ENCODE assay signal across 12 mouse cellular contexts in the genomic region with DNA sequence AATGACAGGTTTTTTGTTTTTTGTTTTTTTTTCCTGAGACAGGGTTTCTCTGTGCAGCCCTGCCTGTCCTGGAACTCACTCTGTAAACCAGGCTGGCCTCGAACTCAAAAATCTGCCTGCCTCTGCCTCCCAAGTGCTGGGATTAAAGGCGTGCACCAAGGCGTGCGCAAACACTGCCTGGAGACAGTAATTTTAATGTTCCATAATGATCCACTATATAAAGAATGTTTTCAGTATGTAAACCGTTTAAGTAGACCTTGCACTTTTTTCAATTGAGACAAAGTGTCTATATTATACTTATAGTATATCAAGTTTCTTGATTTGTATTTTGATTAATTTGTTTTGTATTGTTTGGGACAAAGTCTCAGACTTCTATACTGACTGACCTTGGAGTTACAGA. TPM values are rescaled to one million over a fixed set of nuclear protein-coding genes. Genes with fewer than 3 reads are reported as not detected.
DNase-seq lines count a peak whose midpoint lies in the region; ATAC-seq and TF ChIP-seq lines count a peak whose summit lies in the region.
"Had no signal": no experiment of that assay in that cellular context is flagged by ENCODE, and none has a peak within 500 bp of the region (broad histone marks: within the 10 kb centered on the region; RNA-seq: fewer than 3 reads in every experiment).

No protein-coding gene starts in this region.

- 66% methylated on average over 5 of the region's 5 CpGs for WGBS in hindbrain, embryonic 12.5 days
- WGBS in hindbrain, embryonic 16.5 days = 67% methylated on average over 5 of the region's 5 CpGs
- 76% methylated on average over 5 of the region's 5 CpGs for WGBS in neural tube, embryonic 12.5 days
- 54% methylated on average over 5 of the region's 5 CpGs for WGBS in forebrain, embryonic 14.5 days
- WGBS in cerebellum, adult 2 months = 76% methylated on average over 5 of the region's 5 CpGs

- no peak overlapping the region for H3K9ac ChIP-seq in hindbrain, embryonic 12.5 days
- H3K9ac ChIP-seq in hindbrain, embryonic 16.5 days (ENCODE audit: low read depth, low read length) = no peak overlapping the region
- H3K9ac ChIP-seq in neural tube, embryonic 12.5 days = no peak overlapping the region
- H3K9ac ChIP-seq in forebrain, embryonic 14.5 days (ENCODE audit: low read length) = no peak overlapping the region
- H3K9ac ChIP-seq: stomach, embryonic 15.5 days had no signal

- H3K27ac ChIP-seq in hindbrain, embryonic 12.5 days = no peak overlapping the region; the same call in 1 of the 2 replicates
- H3K27ac ChIP-seq in hindbrain, embryonic 16.5 days (ENCODE audit: low read depth, low read length) = no peak overlapping the region
- no peak overlapping the region for H3K27ac ChIP-seq in neural tube, embryonic 12.5 days
- no peak overlapping the region for H3K27ac ChIP-seq in forebrain, embryonic 14.5 days (ENCODE audit: low read depth, low read length)
- no peak overlapping the region for H3K27ac ChIP-seq in cerebellum, adult 2 months (ENCODE audit: insufficient read depth, low read length)
- H3K27ac ChIP-seq: hindbrain, postnatal 0 days had no signal

- no peak for TF ChIP-seq CTCF in cerebellum, adult 2 months (IDR thresholded peaks at IDR 0.05; ENCODE audit: borderline replicate concordance, insufficient read depth, low read depth, low read length)

- no peaks in the 10 kb centered on the region for H3K9me3 ChIP-seq in hindbrain, embryonic 12.5 days (replicated peaks)
- no peaks in the 10 kb centered on the region for H3K9me3 ChIP-seq in hindbrain, embryonic 16.5 days (ENCODE audit: control insufficient read depth, low read length)
- no peaks in the 10 kb centered on the region for H3K9me3 ChIP-seq in neural tube, embryonic 12.5 days
- no peaks in the 10 kb centered on the region for H3K9me3 ChIP-seq in forebrain, embryonic 14.5 days (replicated peaks; ENCODE audit: control insufficient read depth, low read length)
- H3K9me3 ChIP-seq: stomach, embryonic 15.5 days had no signal

- TF ChIP-seq POLR2A in myocyte (IDR thresholded peaks at IDR 0.05; ENCODE audit: insufficient read length, low read depth) = no peak
- no peak for TF ChIP-seq POLR2A in cerebellum, adult 2 months (IDR thresholded peaks at IDR 0.05; ENCODE audit: borderline replicate concordance, insufficient read depth, low read length)

- H3K4me3 ChIP-seq in hindbrain, embryonic 12.5 days = no peak overlapping the region
- no peak overlapping the region for H3K4me3 ChIP-seq in hindbrain, embryonic 16.5 days (ENCODE audit: low read length)
- H3K4me3 ChIP-seq in neural tube, embryonic 12.5 days = no peak overlapping the region
- H3K4me3 ChIP-seq in forebrain, embryonic 14.5 days (ENCODE audit: low read depth, low read length) = no peak overlapping the region
- H3K4me3 ChIP-seq in myocyte = peak overlapping the region; percentile 28
- no peak overlapping the region for H3K4me3 ChIP-seq in cerebellum, adult 2 months (replicated peaks; ENCODE audit: insufficient read depth, low read depth, low read length)

- no peak overlapping the region for H3ac ChIP-seq in myocyte (ENCODE audit: control insufficient read depth, insufficient read length)

- no peaks in the 10 kb centered on the region for H3K36me3 ChIP-seq in hindbrain, embryonic 12.5 days
- no peaks in the 10 kb centered on the region for H3K36me3 ChIP-seq in hindbrain, embryonic 16.5 days (ENCODE audit: control insufficient read depth, insufficient read depth, low read length)
- H3K36me3 ChIP-seq in neural tube, embryonic 12.5 days = no peaks in the 10 kb centered on the region
- no peaks in the 10 kb centered on the region for H3K36me3 ChIP-seq in forebrain, embryonic 14.5 days (ENCODE audit: control insufficient read depth, insufficient read depth, low read length)
- H3K36me3 ChIP-seq in myocyte (ENCODE audit: control insufficient read depth, insufficient read depth) = no peaks in the 10 kb centered on the region
- H3K36me3 ChIP-seq: stomach, embryonic 15.5 days had no signal

- no peak for ATAC-seq in hindbrain, embryonic 12.5 days (ENCODE audit: low FRiP score)
- ATAC-seq in hindbrain, embryonic 16.5 days = no peak
- no peak for ATAC-seq in neural tube, embryonic 12.5 days (ENCODE audit: low FRiP score, low read depth)
- no peak for ATAC-seq in forebrain, embryonic 14.5 days
- ATAC-seq: hindbrain, postnatal 0 days had no signal

- DNase-seq in neural tube, embryonic 10.5 days (ENCODE audit: extremely low spot score, low spot score) = no peak
- no peak for DNase-seq in forebrain, embryonic 14.5 days (ENCODE audit: low spot score)
- DNase-seq in cerebellum, adult 2 months = no peak
- DNase-seq in T-cell, adult 2 months (ENCODE audit: low spot score) = no peak
- DNase-seq: cerebellum, postnatal 36 days; kidney, postnatal 36 days had no signal

- H3K4me2 ChIP-seq in hindbrain, embryonic 12.5 days (replicated peaks) = 0 out of 2 replicates have a peak overlapping the region, but pooled peaks have one; percentile 64
- no peak overlapping the region for H3K4me2 ChIP-seq in hindbrain, embryonic 16.5 days (ENCODE audit: low read length)
- peak overlapping the region; percentile 72; the same call in 1 of the 2 replicates for H3K4me2 ChIP-seq in neural tube, embryonic 12.5 days (replicated peaks)
- H3K4me2 ChIP-seq in forebrain, embryonic 14.5 days (ENCODE audit: low read length) = peak overlapping the region; percentile 72; the same call in 1 of the 2 replicates
- peak overlapping the region; percentile 86 for H3K4me2 ChIP-seq in myocyte (ENCODE audit: low read depth)

- no peaks in the 10 kb centered on the region for H3K79me2 ChIP-seq in myocyte (ENCODE audit: control insufficient read depth, insufficient read depth)

- H3K27me3 ChIP-seq in hindbrain, embryonic 12.5 days = no peaks in the 10 kb centered on the region
- no peaks in the 10 kb centered on the region for H3K27me3 ChIP-seq in hindbrain, embryonic 16.5 days (replicated peaks; ENCODE audit: control insufficient read depth, insufficient read depth, low read length)
- no peaks in the 10 kb centered on the region for H3K27me3 ChIP-seq in neural tube, embryonic 12.5 days (replicated peaks)
- H3K27me3 ChIP-seq in forebrain, embryonic 14.5 days (replicated peaks; ENCODE audit: control insufficient read depth, insufficient read depth, low read length) = no peaks in the 10 kb centered on the region
- H3K27me3 ChIP-seq in myocyte (ENCODE audit: control insufficient read depth, insufficient read depth, insufficient read length) = no peaks in the 10 kb centered on the region
- no peaks in the 10 kb centered on the region for H3K27me3 ChIP-seq in cerebellum, adult 2 months (ENCODE audit: control insufficient read depth, insufficient read depth, low read length)
- H3K27me3 ChIP-seq: stomach, embryonic 15.5 days had no signal

- peaks cover 34% of the 10 kb centered on the region for H3K4me1 ChIP-seq in hindbrain, embryonic 12.5 days
- peaks cover 27% of the 10 kb centered on the region for H3K4me1 ChIP-seq in hindbrain, embryonic 16.5 days (ENCODE audit: control insufficient read depth, insufficient read depth, low read depth, low read length)
- peaks cover 29% of the 10 kb centered on the region for H3K4me1 ChIP-seq in neural tube, embryonic 12.5 days
- peaks cover 26% of the 10 kb centered on the region for H3K4me1 ChIP-seq in forebrain, embryonic 14.5 days (ENCODE audit: control insufficient read depth, insufficient read depth, low read length)
- H3K4me1 ChIP-seq in cerebellum, adult 2 months (ENCODE audit: control insufficient read depth, insufficient read depth, low read length) = no peaks in the 10 kb centered on the region; the same call in 1 of the 2 replicates

RNA-seq across cellular contexts. Expression of gene Hist1h4i, which starts 1.8 kb away (rescaled TPM):
- 18.2 and 20.9 TPM in 2 replicates for polyA plus RNA-seq in hindbrain, embryonic 12.5 days (2016; fragmentation: Nextera tagmentation; extraction: Ambion mirVana)
- 6.5 and 6.7 TPM in 2 replicates for polyA plus RNA-seq in hindbrain, embryonic 16.5 days (2015; fragmentation: Nextera tagmentation; extraction: Ambion mirVana)
- 20.1 and 23.9 TPM in 2 replicates for polyA plus RNA-seq in neural tube, embryonic 12.5 days (2016; fragmentation: Nextera tagmentation; extraction: Ambion mirVana)
- polyA plus RNA-seq in forebrain, embryonic 14.5 days (2014; fragmentation: Nextera tagmentation; extraction: Ambion mirVana) = 14.0 and 18.0 TPM in 2 replicates
- 31.0 TPM for polyA plus RNA-seq in myocyte (2012; fragmentation: generic; extraction: Trizol)
- polyA plus RNA-seq in cerebellum, adult 2 months (2012; rRNA removed) = 8.8 and 9.8 TPM in 2 replicates

RNA-seq across cellular contexts. Expression of gene Hist1h2ag, which starts 3.4 kb away (rescaled TPM):
- polyA plus RNA-seq in hindbrain, embryonic 12.5 days (2016; fragmentation: Nextera tagmentation; extraction: Ambion mirVana) = 52.7 and 56.3 TPM in 2 replicates
- polyA plus RNA-seq in hindbrain, embryonic 16.5 days (2015; fragmentation: Nextera tagmentation; extraction: Ambion mirVana) = 3.0 and 5.8 TPM in 2 replicates
- polyA plus RNA-seq in neural tube, embryonic 12.5 days (2016; fragmentation: Nextera tagmentation; extraction: Ambion mirVana) = 43.6 and 46.1 TPM in 2 replicates
- polyA plus RNA-seq in forebrain, embryonic 14.5 days (2014; fragmentation: Nextera tagmentation; extraction: Ambion mirVana) = 20.4 and 37.4 TPM in 2 replicates
- 4.1 TPM for polyA plus RNA-seq in myocyte (2012; fragmentation: generic; extraction: Trizol)
- 0.60 and 1.1 TPM in 2 replicates for polyA plus RNA-seq in cerebellum, adult 2 months (2012; rRNA removed)

RNA-seq across cellular contexts. Expression of gene Hist1h2bj, which starts 3.6 kb away (rescaled TPM):
- polyA plus RNA-seq in hindbrain, embryonic 12.5 days (2016; fragmentation: Nextera tagmentation; extraction: Ambion mirVana) = 7.2 and 11.9 TPM in 2 replicates
- 2.2 and 2.5 TPM in 2 replicates for polyA plus RNA-seq in hindbrain, embryonic 16.5 days (2015; fragmentation: Nextera tagmentation; extraction: Ambion mirVana)
- 10.5 and 12.6 TPM in 2 replicates for polyA plus RNA-seq in neural tube, embryonic 12.5 days (2016; fragmentation: Nextera tagmentation; extraction: Ambion mirVana)
- polyA plus RNA-seq in forebrain, embryonic 14.5 days (2014; fragmentation: Nextera tagmentation; extraction: Ambion mirVana) = 3.0 and 7.0 TPM in 2 replicates
- 3.4 TPM for polyA plus RNA-seq in myocyte (2012; fragmentation: generic; extraction: Trizol)
- polyA plus RNA-seq in cerebellum, adult 2 months (2012; rRNA removed) = 0.97 and 1.5 TPM in 2 replicates

RNA-seq across cellular contexts. Expression of gene Hist1h2bk, which starts 3.7 kb away (rescaled TPM):
- polyA plus RNA-seq in hindbrain, embryonic 12.5 days (2016; fragmentation: Nextera tagmentation; extraction: Ambion mirVana) = 5.5 and 9.1 TPM in 2 replicates
- 0.70 and 0.87 TPM in 2 replicates for polyA plus RNA-seq in hindbrain, embryonic 16.5 days (2015; fragmentation: Nextera tagmentation; extraction: Ambion mirVana)
- 5.2 and 9.5 TPM in 2 replicates for polyA plus RNA-seq in neural tube, embryonic 12.5 days (2016; fragmentation: Nextera tagmentation; extraction: Ambion mirVana)
- polyA plus RNA-seq in forebrain, embryonic 14.5 days (2014; fragmentation: Nextera tagmentation; extraction: Ambion mirVana) = 2.5 and 3.5 TPM in 2 replicates
- polyA plus RNA-seq in myocyte (2012; fragmentation: generic; extraction: Trizol) = 8.2 TPM
- 0.34 TPM in 1 of 2 replicates, not detected in the other for polyA plus RNA-seq in cerebellum, adult 2 months (2012; rRNA removed)

RNA-seq across cellular contexts. Expression of gene Hist1h2ah, which starts 4.0 kb away (rescaled TPM):
- polyA plus RNA-seq in hindbrain, embryonic 12.5 days (2016; fragmentation: Nextera tagmentation; extraction: Ambion mirVana) = 17.9 TPM in 1 of 2 replicates, not detected in the other
- not detected in 2 replicates for polyA plus RNA-seq in hindbrain, embryonic 16.5 days (2015; fragmentation: Nextera tagmentation; extraction: Ambion mirVana)
- 3.3 and 13.9 TPM in 2 replicates for polyA plus RNA-seq in neural tube, embryonic 12.5 days (2016; fragmentation: Nextera tagmentation; extraction: Ambion mirVana)
- 4.8 and 8.3 TPM in 2 replicates for polyA plus RNA-seq in forebrain, embryonic 14.5 days (2014; fragmentation: Nextera tagmentation; extraction: Ambion mirVana)
- polyA plus RNA-seq in myocyte (2012; fragmentation: generic; extraction: Trizol) = 2.2 TPM
- polyA plus RNA-seq in cerebellum, adult 2 months (2012; rRNA removed) = not detected in 2 replicates
